Mouse (Mus musculus) brain, adult 2 months (tissue): ENCODE data around the gene Gsta3.
"Not testable (repeated sequence)": the region's sequence is repeated elsewhere in the genome, so short reads cannot be mapped to it uniquely, and the experiment has no call there.

ENCODE experiments used
- DNase-seq: peaks from one replicate; pipeline ENCODE4 v3.0.0; 2011; ENCODE audit warnings: low read depth, low spot score

Gsta3 gene

GRCm38 (mm10) chr1:21239911-21240898 lies at the start of gene Gsta3:
Gene Gsta3 (plus strand): TSS chr1:21240589.
- no peak for DNase-seq

GRCm38 (mm10) chr1:21206241-21206640 lies 34.1 kb upstream of the Gsta3 start:
- no peak for DNase-seq

DNA sequence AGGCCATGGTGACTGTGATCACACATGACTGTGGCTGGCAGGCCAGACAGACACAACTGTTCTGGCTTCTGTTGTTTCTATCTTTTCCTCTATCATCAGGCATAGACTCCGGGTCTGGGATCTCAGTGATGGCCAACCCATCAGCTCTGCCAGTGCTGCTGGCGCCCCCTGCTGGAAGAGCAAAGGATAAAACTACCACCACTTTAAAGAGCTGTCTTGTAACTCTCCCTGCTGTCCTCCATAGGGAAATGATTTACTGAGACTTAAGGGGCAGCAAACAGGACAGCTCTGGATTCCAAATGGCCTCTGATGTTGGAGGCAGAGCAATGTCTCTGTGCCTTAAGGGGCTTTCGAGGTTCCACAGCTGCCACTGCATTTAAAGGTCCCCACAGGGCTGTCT lies 26.9 kb upstream of the Gsta3 start:
- DNase-seq, result not testable (repeated sequence)

- DNase-seq, result peak; percentile 73
Observed at GRCm38 (mm10) chr1:21213991-21214692, 26.2 kb upstream of the Gsta3 start.

DNA sequence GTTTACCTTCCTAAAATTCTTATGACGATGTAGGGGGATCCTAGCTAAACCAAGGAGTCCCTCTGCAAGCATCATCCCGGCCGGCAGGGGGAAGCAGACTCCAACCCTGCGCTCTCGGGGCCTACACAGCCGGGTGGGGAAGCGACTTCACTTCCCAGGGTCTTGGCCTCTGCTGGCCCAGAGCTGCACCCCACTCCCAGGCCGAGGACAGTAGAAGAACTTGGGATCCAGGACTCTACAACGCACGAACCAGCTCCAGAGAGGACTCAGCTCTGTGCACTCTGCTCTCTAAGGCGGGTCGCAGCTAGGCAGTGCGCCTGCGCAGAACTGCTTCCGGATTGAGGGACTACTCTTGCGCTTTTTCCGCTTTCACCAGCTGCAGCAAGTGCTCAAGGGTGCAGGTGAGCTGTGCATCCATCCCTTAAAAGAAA lies 21.9 kb upstream of the Gsta3 start, which contains the start of gene Tmem14a:
Gene Tmem14a (plus strand): TSS at position 87 of the 431 bp plus-strand sequence.
- peak; percentile 93 for DNase-seq

DNA sequence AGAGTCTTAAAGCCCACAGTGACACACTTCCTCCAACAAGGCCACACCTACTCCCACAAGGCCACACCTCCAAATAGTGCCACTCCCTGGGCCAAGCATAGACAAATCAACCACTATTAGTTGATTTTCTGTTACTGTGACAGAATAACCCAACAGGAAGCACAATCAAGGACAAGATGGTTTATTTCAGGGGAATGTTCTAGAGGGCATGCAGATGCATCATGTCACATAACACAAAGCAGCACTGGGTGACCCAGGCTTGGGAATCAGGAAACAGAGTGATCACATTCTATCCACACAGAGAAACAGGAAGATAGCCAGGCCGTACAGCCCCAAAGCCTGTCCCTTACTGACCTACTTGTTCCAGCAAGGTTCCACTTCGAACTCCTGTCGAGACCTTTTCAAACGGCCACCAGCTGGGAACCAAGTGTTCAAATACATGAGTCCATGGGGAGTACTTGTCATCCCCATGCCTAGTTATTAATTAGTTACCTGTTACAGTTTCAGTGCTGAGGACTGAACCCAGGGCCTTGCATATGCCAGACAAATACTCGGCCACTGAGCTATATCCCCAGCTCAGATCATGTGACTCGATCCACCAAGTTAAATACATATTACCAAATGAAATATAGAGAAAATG lies 12.5 kb upstream of the Gsta3 start:
- no peak for DNase-seq

DNA sequence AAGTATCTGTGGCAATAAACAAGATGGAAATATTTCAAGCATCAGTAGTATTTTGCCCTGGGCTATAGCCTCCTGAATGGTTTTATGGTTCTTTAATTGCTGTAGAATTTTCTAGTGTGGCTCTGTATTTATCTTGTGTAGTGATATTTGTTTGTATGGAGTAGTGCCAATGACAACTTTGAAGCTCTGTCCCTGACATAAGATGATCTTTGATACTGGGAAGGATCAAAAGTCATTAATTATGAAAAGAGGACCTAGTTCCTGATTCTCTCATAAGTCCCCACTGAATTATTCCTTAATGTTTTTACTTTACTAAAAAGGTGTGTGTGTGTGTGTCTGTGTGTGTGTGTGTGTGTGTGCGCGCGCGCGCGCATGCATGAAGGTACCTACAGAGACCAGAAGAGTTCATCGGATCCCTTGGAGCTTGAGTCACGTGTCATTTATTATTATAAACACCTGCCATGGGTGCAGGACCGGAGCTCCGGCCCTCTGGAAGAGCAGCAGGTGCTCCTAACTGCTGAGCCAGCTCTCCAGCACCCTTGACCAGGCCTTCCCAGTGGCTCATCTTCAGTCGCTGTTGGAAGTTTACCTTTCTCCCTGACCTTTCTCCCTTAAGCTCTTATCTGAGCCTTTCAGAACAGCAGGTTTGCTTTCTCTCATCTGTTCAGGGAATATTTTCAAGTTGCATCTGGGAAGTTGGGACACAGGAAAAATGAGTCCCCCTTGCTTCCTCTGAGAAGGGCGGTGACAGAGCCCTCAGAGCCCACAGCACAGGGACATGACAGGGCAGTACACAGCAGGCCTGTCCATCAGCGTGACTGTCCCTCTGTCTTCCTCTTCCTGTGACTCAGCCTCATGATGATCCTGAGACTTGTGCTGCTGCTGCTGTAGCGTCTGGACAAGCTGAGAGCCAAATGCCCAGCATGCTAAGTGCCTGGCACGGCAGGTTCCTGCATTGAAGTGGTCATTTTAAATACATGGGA lies 11.4 kb upstream of the Gsta3 start:
- DNase-seq, result not testable (repeated sequence)

GRCm38 (mm10) chr1:21230376-21230775 lies 10.0 kb upstream of the Gsta3 start:
- no peak for DNase-seq

GRCm38 (mm10) chr1:21231744-21232464 lies 8.5 kb upstream of the Gsta3 start:
- peak; percentile 67 for DNase-seq

DNA sequence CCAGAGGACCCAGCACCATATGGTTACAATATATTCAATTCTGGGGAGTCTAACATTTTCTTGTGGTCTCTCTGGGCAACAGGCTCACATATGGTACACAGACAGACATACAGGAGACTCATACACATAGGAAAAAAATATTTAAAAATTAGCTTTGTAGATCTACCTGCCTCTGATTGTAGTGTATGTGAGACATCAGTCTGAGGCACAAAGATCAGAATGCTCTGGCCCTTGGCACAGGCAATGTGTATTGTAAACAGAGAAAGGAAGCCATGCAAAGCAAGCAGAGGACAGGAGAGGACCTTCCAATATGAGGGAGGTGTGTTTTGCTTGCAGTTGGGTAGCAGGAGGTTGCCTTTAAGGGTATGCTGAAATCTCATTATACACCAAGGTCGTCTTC lies 7.9 kb upstream of the Gsta3 start:
- DNase-seq, result no peak

GRCm38 (mm10) chr1:21235359-21235758 lies 5.0 kb upstream of the Gsta3 start:
- DNase-seq, result no peak

DNA sequence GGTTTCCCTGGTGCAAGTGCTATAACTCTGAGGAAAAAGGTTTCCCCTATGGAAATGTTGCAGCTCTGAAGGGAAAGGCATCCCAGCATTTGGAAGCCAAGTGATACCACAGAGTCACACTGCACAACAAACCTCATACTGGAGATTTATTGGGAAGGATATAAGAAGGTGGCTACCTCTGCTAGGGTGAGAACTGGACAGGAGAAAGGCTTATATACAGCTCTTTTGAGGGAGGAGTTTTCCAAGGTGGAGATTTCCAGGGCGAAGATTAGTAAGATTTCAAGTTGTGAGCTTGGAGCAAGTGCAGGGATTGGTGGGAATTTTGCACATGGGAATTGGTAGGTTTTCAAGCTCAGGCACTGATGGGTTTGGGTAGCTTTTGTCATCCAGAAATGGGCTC lies 707 bp downstream of the Gsta3 start:
- no peak for DNase-seq

GRCm38 (mm10) chr1:21244290-21244960 lies 4.0 kb downstream of the Gsta3 start:
- DNase-seq, result no peak

DNA sequence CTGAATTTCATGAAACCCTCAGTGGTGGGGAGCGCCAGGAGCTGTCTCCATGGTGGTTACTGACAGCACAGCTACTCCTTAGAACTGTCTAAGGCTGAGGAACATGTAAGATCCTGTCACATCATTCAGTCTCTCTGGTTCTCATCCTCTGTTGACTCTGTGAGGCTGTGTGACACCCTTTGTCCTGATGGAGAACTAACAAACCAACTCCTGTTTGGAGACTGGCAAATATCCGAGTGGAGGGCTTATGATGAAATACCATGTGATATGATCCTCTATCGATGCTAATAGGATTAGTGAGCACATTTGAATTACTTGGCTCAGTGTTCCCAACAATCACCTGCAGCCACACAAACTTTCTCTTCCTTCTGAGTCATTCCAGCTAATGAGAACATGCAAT lies 5.7 kb downstream of the Gsta3 start:
- DNase-seq, result peak; percentile 65

GRCm38 (mm10) chr1:21247896-21248295 lies 7.5 kb downstream of the Gsta3 start:
- DNase-seq, result no peak

DNA sequence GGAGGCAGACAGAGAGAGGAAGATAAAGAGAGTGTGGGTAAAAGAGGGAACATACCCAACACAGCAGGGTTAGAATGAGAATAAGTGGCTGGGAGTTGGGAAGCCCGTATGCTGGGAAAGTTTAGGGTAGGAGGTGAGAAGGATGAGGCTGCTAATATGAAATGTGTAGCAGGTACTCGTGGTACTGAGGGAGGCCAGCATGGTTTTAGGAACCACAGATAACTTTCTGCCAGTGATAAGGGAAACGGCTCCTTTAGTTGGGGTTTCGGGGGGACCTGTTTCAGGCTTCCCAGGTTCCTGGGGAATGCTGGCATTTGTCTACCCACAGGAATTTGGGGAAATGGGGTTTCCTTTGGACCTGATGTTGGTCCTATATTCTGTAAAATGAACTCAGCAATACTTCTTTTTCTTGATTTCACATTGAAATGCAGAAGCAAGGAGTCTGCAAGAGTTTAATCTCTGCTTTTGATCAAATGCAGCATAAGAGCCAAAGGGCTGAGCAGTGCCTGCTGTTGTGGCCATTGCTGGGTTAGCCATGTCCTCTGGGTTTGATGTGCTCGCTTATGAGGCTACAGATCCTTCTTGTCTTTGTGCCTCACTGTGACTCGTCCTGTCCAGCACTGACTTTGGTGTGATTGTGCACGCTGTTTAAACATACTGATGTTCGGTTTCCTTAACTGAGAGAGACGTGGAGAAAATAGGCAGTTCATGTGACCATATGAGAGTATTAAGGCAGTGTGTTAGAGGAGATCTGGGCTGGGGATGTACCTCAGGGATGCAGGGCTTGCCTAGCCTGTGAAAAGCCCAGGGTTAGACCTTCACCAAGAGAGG lies 8.4 kb downstream of the Gsta3 start:
- DNase-seq, result no peak

DNA sequence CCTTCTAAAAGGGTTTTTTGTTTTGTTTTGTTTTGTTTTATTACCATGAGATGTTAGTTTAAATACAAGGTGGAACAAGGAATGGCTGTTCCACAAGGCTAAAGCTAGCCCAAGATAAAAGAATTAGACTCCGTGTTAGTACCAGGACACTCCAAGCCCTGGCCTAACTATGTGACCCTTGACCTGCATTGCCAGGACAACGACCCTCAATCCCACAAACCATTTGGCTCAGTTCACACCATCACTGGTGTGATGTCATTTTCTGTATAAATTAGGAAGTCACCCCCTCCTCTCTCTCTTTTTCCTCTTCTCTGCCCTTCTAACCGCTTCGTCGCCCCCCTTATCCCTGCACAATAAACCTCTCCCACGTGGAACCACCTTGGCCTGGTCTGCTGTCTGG lies 11.3 kb downstream of the Gsta3 start:
- no peak for DNase-seq

- DNase-seq, result no peak
Observed at GRCm38 (mm10) chr1:21252566-21253302, 12.3 kb downstream of the Gsta3 start.
